8 mouse cellular contexts compared by ENCODE assay signal in genomic region chr14:21981462-21981861, GRCm38 (mm10). TPM values are rescaled to one million over a fixed set of nuclear protein-coding genes. Genes with fewer than 3 reads are reported as not detected.
DNase-seq lines count a peak whose midpoint lies in the region; ATAC-seq and TF ChIP-seq lines count a peak whose summit lies in the region.

No protein-coding gene starts in this region.

- H3K27me3 ChIP-seq in hindbrain, embryonic 11.5 days (ENCODE audit: control insufficient read depth, insufficient read depth, low read length): 0 out of 2 replicates have a peak, but pooled peaks cover 3% of the 10 kb centered on the region

- no peaks in the 10 kb centered on the region for H3K9me3 ChIP-seq in ES-E14 (ENCODE audit: control insufficient read depth, insufficient read depth, low read depth, low read length)
- H3K9me3 ChIP-seq in hindbrain, embryonic 11.5 days (ENCODE audit: control insufficient read depth, low read length): no peaks in the 10 kb centered on the region

- no peak overlapping the region for H3K27ac ChIP-seq in ES-E14 (ENCODE audit: insufficient read depth, low read depth, low read length, poor library complexity, severe bottlenecking)
- 0 out of 2 replicates have a peak overlapping the region, but pooled peaks have one; percentile 14 for H3K27ac ChIP-seq in hindbrain, embryonic 11.5 days (ENCODE audit: low read depth, low read length)

- H3K4me3 ChIP-seq in ES-E14 (ENCODE audit: insufficient read depth in 1 of 2, low read depth in 1 of 2, low read length in 2 of 2, poor library complexity in 1 of 2, severe bottlenecking in 1 of 2): no peak overlapping the region
- peak overlapping the region; percentile 10; the same call in 1 of the 2 replicates for H3K4me3 ChIP-seq in hindbrain, embryonic 11.5 days (ENCODE audit: low read depth, low read length)

- in situ Hi-C loops in ES-E14 (cut with MboI; ENCODE audit: low sequenced_read_pairs in 2 of 2, unreplicated experiment in 2 of 2): loop anchor here (25.0 kb wide), 2 partner anchors 831 to 1431 kb away; no protein-coding TSS in a partner anchor

- H3K36me3 ChIP-seq in ES-E14 (ENCODE audit: control insufficient read depth, insufficient read depth, low read length, poor library complexity, severe bottlenecking): no peaks in the 10 kb centered on the region
- H3K36me3 ChIP-seq in hindbrain, embryonic 11.5 days (ENCODE audit: control insufficient read depth, insufficient read depth, low read length): 0 out of 2 replicates have a peak, but pooled peaks cover 4% of the 10 kb centered on the region

- H3K9ac ChIP-seq in ES-E14 (ENCODE audit: insufficient read depth, low read depth, low read length, poor library complexity, severe bottlenecking): no peak overlapping the region
- H3K9ac ChIP-seq in hindbrain, embryonic 11.5 days (ENCODE audit: low read depth, low read length): no peak overlapping the region

- peaks cover 0 to 5% of the 10 kb centered on the region in 2 experiments; a peak in 1 of 4 replicates for H3K4me1 ChIP-seq in ES-E14 (ENCODE audit: control insufficient read depth in 2 of 2, insufficient read depth in 2 of 2, low read length in 2 of 2, poor library complexity in 1 of 2)
- no peaks in the 10 kb centered on the region; the same call in 1 of the 2 replicates for H3K4me1 ChIP-seq in hindbrain, embryonic 11.5 days (replicated peaks; ENCODE audit: control insufficient read depth, insufficient read depth, low read length)

- peak overlapping the region; percentile 27; the same call in 1 of the 2 replicates for H3K4me2 ChIP-seq in hindbrain, embryonic 11.5 days (replicated peaks; ENCODE audit: low read depth, low read length)

- DNase-seq in ES-E14 (ENCODE audit: low read depth, low spot score): no peak
- DNase-seq in cerebellum, adult 9-11 months: peak; percentile 29
- peak; percentile 91 for DNase-seq in hindbrain, embryonic 11.5 days (ENCODE audit: low spot score)
- peak; percentile 50 to 86 for DNase-seq in layer of hippocampus, postnatal 25 days (ENCODE audit: extremely low spot score in 1 of 2, low spot score in 1 of 2)
- peak; percentile 92 for DNase-seq in lung, postnatal 36 days
- DNase-seq in right cerebral cortex, adult 2 months (ENCODE audit: low spot score in 2 of 2): peak; percentile 67 to 74
- DNase-seq in T-cell, adult 2 months (ENCODE audit: low spot score): no peak

- ATAC-seq in frontal cortex, adult (ENCODE audit: low TSS enrichment): peak; percentile 74
- peak; percentile 84 for ATAC-seq in hindbrain, embryonic 11.5 days (ENCODE audit: low FRiP score)

- WGBS in hindbrain, embryonic 11.5 days: under 1% methylated on average over 19 of the region's 22 CpGs

TF ChIP-seq in ES-E14, 5 proteins besides CTCF, POLR2A, EP300 and RAD21:
- TF ChIP-seq HCFC1 (IDR thresholded peaks at IDR 0.05; ENCODE audit: borderline replicate concordance, insufficient read depth, low read length) (no peak), ZNF384 (IDR thresholded peaks at IDR 0.05; ENCODE audit: low read depth, low read length) (no peak), MAFK (IDR thresholded peaks at IDR 0.05; ENCODE audit: insufficient read depth, low read depth, low read length) (no peak), CHD2 (IDR thresholded peaks at IDR 0.05; ENCODE audit: low read depth, low read length) (no peak), ZC3H11A (IDR thresholded peaks at IDR 0.05; ENCODE audit: borderline replicate concordance, low read depth, low read length) (peak; percentile 52; the same call in 1 of the 2 replicates)

RNA-seq across cellular contexts. Expression of gene Zfp503, which starts 7.9 kb away (rescaled TPM):
- 0.21 and 1.2 TPM in 2 replicates for total RNA-seq in ES-E14 (2012; rRNA removed)
- 11.8 and 15.4 TPM in 2 replicates for polyA plus RNA-seq in hindbrain, embryonic 11.5 days (2014; fragmentation: Nextera tagmentation; extraction: Ambion mirVana)
- total RNA-seq in layer of hippocampus, postnatal 25 days (2021): 1 to 10 TPM; 2.6 to 2.8 TPM

RNA-seq across cellular contexts. Expression of gene Lrmda, which starts 38.0 kb away (rescaled TPM):
- 0.22 TPM in 1 of 2 replicates, not detected in the other for total RNA-seq in ES-E14 (2012; rRNA removed)
- 0.20 and 0.91 TPM in 2 replicates for polyA plus RNA-seq in hindbrain, embryonic 11.5 days (2014; fragmentation: Nextera tagmentation; extraction: Ambion mirVana)
- total RNA-seq in layer of hippocampus, postnatal 25 days (2021): under 1 TPM in 1 of 2 experiments, not detected in 1; 0.27 TPM

Comparison
In these comparisons a context has a peak if more than half of its experiments do, and no peak if none do; other contexts are left out.
1. DNase-seq: peak in cerebellum, adult 9-11 months (single experiment), hindbrain, embryonic 11.5 days (single experiment), layer of hippocampus, postnatal 25 days (2 of 2), lung, postnatal 36 days (single experiment) and right cerebral cortex, adult 2 months (2 of 2); none in ES-E14 (single experiment) and T-cell, adult 2 months (single experiment).